Mouse (Mus musculus) layer of hippocampus, adult 9-11 months (tissue): Measurements from ENCODE around the gene Cdk8.

Experiments
- DNase-seq: peaks from one replicate; pipeline ENCODE4 v3.0.0; 2022

Cdk8 gene

DNA sequence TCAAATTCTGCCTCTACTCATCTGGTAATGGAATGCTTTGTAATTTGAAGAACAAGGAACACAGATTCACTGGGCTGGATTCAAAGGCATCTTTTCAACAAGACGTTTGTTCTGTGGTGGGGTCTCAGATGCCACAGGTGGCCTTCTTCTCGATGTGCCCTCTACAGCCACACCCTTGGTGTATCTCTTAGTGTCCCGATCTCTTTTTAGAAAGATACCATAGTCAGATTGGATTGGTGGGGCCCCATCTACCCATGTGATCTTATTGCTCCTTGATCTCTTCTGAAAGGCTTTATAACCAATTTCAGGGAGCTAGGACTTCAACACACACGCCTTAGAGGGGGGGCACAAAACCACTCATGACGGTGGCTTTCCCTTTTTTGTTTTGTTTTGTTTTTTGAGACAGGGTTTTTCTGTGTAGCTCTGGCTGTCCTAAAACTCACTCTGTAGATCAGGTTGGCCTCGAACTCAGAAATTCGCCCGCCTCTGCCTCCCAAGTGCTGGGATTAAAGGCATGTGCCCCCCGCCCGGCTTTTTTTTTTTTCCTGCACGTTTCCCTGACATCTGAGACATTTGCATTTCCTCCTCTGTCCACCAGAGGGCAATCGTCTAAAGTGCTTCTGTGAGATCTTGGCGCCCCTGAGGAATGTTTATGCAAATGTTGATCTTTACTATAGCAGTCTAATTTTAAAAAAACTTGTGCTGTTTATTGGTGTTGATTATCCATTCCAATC, 99.2 kb downstream of the Cdk8 start:
- peak; percentile 34 for DNase-seq

- no peak for DNase-seq
Measured at GRCm38 (mm10) chr5:146330765-146331115, 99.7 kb downstream of the Cdk8 start.

DNA sequence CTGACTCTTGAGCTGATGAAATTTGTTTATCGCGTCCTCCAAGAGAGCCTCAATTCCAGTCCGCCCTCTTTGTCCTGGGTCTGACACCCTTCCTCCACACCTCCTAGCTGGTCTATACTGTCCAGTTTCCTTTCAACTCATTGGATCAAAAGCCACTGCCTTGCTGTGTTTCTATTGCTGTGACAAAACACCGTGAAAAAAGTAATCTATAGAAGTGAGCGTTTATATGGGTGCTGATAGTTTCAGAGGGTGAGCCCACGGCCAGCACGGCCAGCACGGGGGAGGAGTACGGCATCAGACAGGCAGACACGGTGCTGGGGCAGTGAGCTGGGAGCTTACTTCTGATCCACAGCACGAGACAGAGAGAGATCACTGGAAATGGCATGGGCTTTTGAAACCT, 100.1 kb downstream of the Cdk8 start:
- no peak for DNase-seq

DNA sequence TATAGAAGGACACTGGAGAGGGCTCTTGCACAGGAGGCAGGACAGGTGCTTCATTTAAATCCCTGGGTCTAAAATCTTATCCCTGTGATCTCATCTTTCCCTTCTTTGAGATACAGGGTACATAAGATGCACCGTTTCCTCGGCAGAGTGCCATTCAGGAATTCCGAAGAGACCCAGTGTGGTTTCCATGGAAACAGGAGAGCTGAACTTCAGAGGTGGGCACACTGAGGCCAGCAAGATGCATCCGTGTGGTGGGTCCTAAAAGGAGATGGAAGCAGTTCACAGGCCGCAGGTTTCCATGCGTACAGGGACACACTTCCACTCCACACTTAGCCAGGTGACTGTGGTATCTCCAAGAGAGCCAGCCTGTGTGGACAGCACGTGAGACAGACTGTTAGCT, 101.5 kb downstream of the Cdk8 start:
- DNase-seq, result no peak

DNA sequence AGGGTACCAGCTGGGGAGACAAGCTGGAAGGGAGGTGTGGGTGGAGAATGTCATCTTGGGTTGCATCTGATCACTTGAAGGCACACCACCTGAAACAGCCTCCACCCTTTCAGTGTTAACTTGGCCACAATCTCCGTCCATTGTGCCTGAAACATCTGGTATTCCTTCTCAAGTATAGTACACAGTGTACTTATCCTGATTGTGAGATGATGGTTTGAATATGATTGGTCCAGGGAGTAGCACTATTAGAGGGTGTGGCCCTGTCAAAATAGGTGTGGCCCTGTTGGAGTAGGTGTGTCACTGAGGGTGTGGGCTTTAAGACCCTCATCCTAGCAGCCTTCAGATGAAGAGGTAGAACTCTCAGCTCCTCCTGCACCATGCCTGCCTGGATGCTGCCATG, 103.4 kb downstream of the Cdk8 start:
- DNase-seq, result no peak

DNA sequence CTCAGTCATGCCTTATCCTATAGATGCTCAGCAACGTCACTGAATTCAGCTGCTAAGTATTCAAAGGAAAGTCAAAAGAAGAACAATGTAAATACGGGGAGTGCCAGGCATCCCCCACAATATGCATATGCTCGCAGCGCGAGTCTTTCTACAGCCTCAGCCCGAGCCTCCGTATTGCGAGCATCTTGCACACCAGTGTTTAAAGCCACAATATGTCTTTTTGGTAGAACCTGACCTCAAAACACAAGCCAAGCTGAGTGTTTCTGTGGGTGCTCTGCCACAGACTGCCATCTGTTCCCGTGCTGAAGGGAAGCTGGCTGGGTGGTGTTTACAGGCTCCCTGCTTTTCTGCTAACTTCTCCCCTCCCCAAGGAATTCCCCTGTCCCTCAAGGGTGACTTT, 107.0 kb downstream of the Cdk8 start:
- DNase-seq, result peak; percentile 62

DNA sequence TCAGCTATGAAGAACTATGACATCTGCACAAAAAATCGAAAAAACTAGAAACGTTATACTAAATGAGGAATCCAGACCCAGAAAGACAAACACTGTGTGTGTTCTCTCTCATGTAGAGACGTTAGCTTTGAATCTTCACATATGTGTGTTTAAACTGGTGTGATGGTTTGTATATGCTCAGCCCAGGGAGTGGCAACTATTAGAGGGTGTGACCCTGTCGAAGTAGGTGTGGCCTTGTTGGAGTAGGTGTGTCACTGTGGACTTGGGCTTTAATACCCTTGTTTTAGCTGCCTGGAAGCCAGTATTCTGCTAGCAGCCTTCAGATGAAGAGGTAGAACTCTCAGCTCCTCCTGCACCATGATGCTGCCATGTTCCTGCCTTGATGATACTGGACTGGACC, 109.0 kb downstream of the Cdk8 start:
- DNase-seq, result no peak

DNA sequence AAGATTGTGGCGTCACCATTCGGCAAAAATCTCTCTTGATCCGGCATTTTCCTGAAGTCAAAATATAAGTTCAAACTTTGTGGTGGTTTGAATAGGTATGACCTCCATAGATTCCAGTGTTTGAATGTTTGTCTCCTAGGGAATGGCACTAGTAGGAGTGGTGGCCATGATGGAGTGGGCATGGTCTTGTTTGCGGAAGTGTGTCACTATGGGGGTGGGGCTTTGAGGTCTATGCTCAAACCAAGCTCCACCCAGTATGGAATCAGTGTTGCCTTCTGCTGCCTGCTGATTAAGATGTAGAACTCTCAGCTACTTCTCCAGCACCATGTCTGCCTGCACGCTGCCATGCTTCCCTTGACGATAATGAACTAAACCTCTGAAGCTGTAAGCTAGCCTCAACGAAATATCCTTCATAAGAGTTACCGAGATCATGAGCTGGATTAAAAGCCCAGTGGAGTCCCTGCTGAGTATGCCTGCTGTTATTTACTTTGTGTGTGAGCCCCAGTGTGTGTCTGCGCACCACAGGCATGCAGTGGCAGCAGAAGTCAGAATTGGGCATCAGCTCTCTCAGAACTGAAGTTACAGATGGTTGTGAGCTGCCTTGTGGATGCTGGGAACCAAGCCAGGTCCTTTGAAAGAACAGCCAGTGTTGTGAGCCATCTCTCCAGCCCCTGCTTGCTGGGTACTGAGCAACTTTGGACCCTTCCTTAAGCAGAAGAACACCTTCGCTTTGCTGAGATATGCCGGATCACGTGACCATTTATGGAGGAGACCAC, 114.1 kb downstream of the Cdk8 start:
- peak; percentile 40 for DNase-seq

DNA sequence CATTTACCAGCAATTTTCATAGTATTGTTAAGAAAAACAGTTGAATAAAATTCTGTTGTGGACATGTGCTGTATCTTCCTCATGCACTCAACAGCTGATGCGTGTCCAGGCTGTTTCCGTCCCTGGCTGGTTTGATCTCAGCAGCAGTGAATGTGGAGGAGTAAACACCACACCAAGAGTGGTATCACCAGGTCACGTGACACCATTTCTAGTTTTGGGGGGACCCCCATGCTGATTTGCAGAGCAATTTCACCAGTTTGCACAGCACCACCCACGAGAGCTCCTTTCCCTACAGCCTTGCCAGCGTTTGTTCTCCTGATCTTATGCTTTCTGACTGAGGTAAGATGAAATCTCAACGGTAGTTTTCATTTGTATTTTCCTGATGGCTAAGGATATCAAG, 116.1 kb downstream of the Cdk8 start:
- peak; percentile 49 for DNase-seq

DNA sequence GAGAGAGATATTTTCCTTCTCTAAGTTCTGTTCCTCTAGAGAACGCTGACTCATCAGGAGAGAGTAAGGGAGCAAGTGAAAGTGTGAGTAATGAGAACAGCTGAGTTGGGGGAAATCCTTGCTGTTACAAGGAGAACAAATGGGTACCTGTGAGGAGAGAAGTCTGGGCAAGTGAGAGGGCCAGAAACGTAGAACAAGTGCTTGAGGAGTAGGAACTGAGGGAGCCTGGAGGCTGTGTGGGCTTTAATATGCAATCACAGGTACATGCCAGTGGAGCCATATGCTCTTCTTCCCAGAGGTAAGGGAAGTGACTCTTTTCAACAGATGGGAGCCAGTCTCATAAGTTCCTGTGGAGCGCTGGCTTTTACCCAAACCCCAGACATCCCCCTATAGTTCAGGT, 118.2 kb downstream of the Cdk8 start:
- peak; percentile 61 for DNase-seq

DNA sequence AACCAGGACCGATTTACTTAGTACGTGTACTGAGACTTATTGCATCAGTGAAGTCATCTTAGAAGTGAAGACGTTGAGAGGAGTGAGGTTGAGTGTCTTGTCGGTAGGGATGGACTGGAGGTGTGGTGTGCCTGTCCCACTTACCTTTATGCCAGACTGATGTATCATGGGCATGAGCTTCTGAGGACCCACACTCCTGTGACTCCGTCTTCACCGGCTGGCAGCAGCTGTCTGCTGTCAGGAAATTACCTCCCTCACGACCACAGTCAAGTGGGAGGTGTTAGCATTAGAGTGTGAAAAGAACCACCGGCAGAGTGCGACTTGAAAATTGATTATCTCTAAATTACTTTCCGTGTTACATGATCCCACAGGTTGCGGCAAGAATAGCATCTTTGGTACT, 119.8 kb downstream of the Cdk8 start:
- DNase-seq, result no peak

GRCm38 (mm10) chr5:146352006-146352405, 121.0 kb downstream of the Cdk8 start:
- no peak for DNase-seq
